In the genomic region with DNA sequence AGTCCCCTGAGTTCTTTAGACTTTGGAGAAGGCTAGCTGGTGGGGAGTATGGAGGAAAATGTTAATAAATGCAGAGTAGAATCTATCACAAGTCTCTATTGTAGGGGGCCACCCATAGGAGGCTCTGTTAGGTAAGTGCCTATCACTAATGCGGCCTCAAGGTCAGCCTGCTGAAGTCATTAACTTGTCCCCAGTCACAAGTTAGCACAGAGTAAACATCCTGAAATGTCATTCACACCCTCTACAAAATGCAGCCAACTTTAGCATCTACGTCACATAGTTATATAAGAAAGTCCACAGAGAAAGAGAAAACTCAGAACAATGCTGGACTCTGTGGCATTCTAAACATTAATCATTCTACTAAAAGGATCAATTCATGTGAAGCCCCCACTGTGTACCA, we compare ENCODE assay signal across 19 mouse cellular contexts.
DNase-seq lines count a peak whose midpoint lies in the region; ATAC-seq and TF ChIP-seq lines count a peak whose summit lies in the region.
"Had no signal": no experiment of that assay in that cellular context is flagged by ENCODE, and none has a peak within 500 bp of the region (broad histone marks: within the 10 kb centered on the region; RNA-seq: fewer than 3 reads in every experiment).

No protein-coding gene starts in this region.

- no peaks in the 10 kb centered on the region for H3K9me3 ChIP-seq in heart, embryonic 11.5 days (replicated peaks; ENCODE audit: control insufficient read depth, low read length)
- H3K9me3 ChIP-seq in stomach, embryonic 15.5 days: no peaks in the 10 kb centered on the region
- H3K9me3 ChIP-seq: embryonic facial prominence, embryonic 10.5 days; forebrain, embryonic 13.5 days; kidney, embryonic 15.5 days; liver, embryonic 13.5 days; midbrain, embryonic 10.5 days; neural tube, embryonic 12.5 days had no signal

- peak overlapping the region; percentile 49 for H3K27ac ChIP-seq in layer of hippocampus, adult 2 months
- H3K27ac ChIP-seq in heart, embryonic 11.5 days (ENCODE audit: low read depth, low read length): peak overlapping the region; percentile 7; the same call in 1 of the 2 replicates
- H3K27ac ChIP-seq in stomach, embryonic 15.5 days: no peak overlapping the region
- H3K27ac ChIP-seq: embryonic facial prominence, embryonic 10.5 days; forebrain, embryonic 13.5 days; left cerebral cortex, adult 2 months; liver, embryonic 13.5 days; midbrain, embryonic 10.5 days; neural tube, embryonic 12.5 days had no signal

- ATAC-seq in heart, embryonic 11.5 days (replicated peaks; ENCODE audit: insufficient number of reproducible peaks, low FRiP score, low TSS enrichment): no peak
- ATAC-seq in stomach, embryonic 15.5 days (ENCODE audit: insufficient read depth, low FRiP score, low read depth): peak; percentile 43; the same call in 1 of the 2 replicates
- ATAC-seq: forebrain, embryonic 13.5 days; hindbrain, embryonic 16.5 days had no signal

- peak; percentile 98 for DNase-seq in heart, adult 11 months
- no peak for DNase-seq in heart, postnatal 4 days
- DNase-seq in layer of hippocampus, adult 2 months (ENCODE audit: low spot score in 2 of 2): no peak
- no peak for DNase-seq in layer of hippocampus, adult 18-20 months (ENCODE audit: low spot score in 2 of 2)
- no peak for DNase-seq in urinary bladder, postnatal 4 days (ENCODE audit: low spot score in 2 of 2)
- DNase-seq: adrenal gland, adult 2 months; cerebellum, adult 11-12 months; liver, embryonic 13.5 days; lung, postnatal 10 days; thymus, postnatal 36 days had no signal

- 65% methylated on average over 2 of the region's 2 CpGs for WGBS in heart, embryonic 11.5 days (ENCODE audit: insufficient replicate concordance)
- 65% methylated on average over 2 of the region's 2 CpGs for WGBS in stomach, embryonic 15.5 days

- TF ChIP-seq CTCF in layer of hippocampus, adult 2 months (conservative IDR thresholded peaks at IDR 0.05): no peak

- H3K36me3 ChIP-seq in heart, embryonic 11.5 days (ENCODE audit: control insufficient read depth, insufficient read depth, low read length): no peaks in the 10 kb centered on the region
- no peaks in the 10 kb centered on the region for H3K36me3 ChIP-seq in stomach, embryonic 15.5 days
- H3K36me3 ChIP-seq: embryonic facial prominence, embryonic 10.5 days; kidney, embryonic 15.5 days; liver, embryonic 13.5 days; midbrain, embryonic 10.5 days; neural tube, embryonic 12.5 days had no signal

- H3K9ac ChIP-seq in heart, embryonic 11.5 days (ENCODE audit: low read depth, low read length): no peak overlapping the region
- H3K9ac ChIP-seq in stomach, embryonic 15.5 days: no peak overlapping the region
- H3K9ac ChIP-seq: forebrain, embryonic 13.5 days; kidney, embryonic 15.5 days; liver, embryonic 13.5 days; neural tube, embryonic 12.5 days had no signal

- no peak overlapping the region for H3K4me3 ChIP-seq in layer of hippocampus, adult 2 months
- no peak overlapping the region for H3K4me3 ChIP-seq in heart, embryonic 11.5 days (ENCODE audit: low read depth, low read length)
- H3K4me3 ChIP-seq in stomach, embryonic 15.5 days (replicated peaks): no peak overlapping the region
- H3K4me3 ChIP-seq: embryonic facial prominence, embryonic 10.5 days; forebrain, embryonic 13.5 days; kidney, embryonic 15.5 days; left cerebral cortex, adult 2 months; liver, embryonic 13.5 days; midbrain, embryonic 10.5 days; neural tube, embryonic 12.5 days had no signal

- no peaks in the 10 kb centered on the region for H3K27me3 ChIP-seq in heart, embryonic 11.5 days (ENCODE audit: control insufficient read depth, insufficient read depth, low read length)
- no peaks in the 10 kb centered on the region for H3K27me3 ChIP-seq in stomach, embryonic 15.5 days (replicated peaks)
- H3K27me3 ChIP-seq: forebrain, embryonic 13.5 days; kidney, embryonic 15.5 days; liver, embryonic 13.5 days; neural tube, embryonic 12.5 days had no signal

- H3K4me1 ChIP-seq in heart, embryonic 11.5 days (ENCODE audit: control insufficient read depth, insufficient read depth, low read length): peaks cover 33% of the 10 kb centered on the region
- H3K4me1 ChIP-seq in stomach, embryonic 15.5 days: 0 out of 2 replicates have a peak, but pooled peaks cover 6% of the 10 kb centered on the region
- H3K4me1 ChIP-seq: liver, embryonic 13.5 days; midbrain, embryonic 10.5 days; neural tube, embryonic 12.5 days had no signal

- H3K4me2 ChIP-seq in heart, embryonic 11.5 days: no peak overlapping the region
- H3K4me2 ChIP-seq in stomach, embryonic 15.5 days: no peak overlapping the region
- H3K4me2 ChIP-seq: forebrain, embryonic 13.5 days; kidney, embryonic 15.5 days; liver, embryonic 13.5 days; neural tube, embryonic 12.5 days had no signal
